Mouse (Mus musculus): ENCODE data around the gene Ccnd1.
A peak's percentile ranks its signal among the peaks of the same experiment; 100 is the strongest.

The Ccnd1 gene

GRCm38 (mm10) chr7:144938661-144939343 lies 923 bp downstream of the Ccnd1 start:
- no peak for DNase-seq (ENCODE audit: low spot score)

DNA sequence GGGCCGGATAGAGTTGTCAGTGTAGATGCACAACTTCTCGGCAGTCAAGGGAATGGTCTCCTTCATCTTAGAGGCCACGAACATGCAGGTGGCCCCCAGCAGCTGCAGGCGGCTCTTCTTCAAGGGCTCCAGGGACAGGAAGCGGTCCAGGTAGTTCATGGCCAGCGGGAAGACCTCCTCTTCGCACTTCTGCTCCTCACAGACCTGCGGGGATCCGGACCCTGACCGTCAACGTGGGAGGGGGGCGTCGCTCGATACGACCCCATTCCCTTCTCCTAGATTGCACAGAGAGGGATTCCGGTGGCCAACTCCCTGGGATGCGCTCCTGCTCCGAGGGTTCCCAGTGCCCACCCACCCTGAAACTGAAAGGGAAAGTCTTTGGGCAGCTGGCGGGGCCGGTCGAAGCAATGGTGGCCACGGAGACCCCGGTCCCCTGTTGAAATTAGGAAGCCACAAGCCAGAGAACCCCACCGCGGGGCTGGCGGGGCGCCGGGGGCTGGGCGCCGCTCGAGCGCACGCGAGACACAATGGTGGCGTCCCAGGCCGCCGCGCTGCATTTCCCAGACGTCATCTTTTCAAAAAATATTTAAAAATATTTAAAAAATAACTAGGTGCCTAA lies 1.7 kb downstream of the Ccnd1 start:
- DNase-seq (ENCODE audit: low spot score): peak; percentile 36

- DNase-seq (ENCODE audit: low spot score): peak; percentile 92
Observed at GRCm38 (mm10) chr7:144937490-144937889, 2.2 kb downstream of the Ccnd1 start.

DNA sequence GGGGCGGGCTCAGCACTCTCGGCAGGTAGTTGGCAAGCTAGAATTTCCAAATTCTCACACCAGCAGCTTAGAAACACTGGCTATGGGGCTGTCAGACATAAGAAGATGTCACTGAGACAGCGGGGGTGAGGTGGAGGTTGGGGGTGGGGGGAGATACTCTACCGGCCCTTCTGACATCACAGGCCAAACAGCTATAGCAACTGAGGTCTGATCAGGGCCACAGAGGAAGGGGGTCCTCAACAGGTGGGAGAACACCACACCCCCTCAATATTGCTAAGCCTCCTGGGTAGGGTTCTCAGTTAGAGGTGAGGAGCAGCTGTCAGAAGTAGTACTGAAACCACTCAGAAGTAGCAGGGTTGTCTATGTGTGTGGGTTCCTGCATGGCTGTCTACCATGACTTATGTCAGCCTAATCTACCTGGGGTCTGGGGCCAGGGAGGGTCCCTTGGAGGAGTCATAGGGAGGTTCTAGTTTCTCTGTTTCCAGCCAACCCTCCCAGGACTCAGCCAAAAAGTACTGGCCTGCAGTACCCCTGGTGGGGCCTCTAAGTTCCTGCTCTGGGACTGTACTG lies 3.3 kb downstream of the Ccnd1 start:
- DNase-seq (ENCODE audit: low spot score): no peak

- no peak for DNase-seq (ENCODE audit: low spot score)
Observed at GRCm38 (mm10) chr7:144935563-144935962, 4.2 kb downstream of the Ccnd1 start.

- no peak for DNase-seq (ENCODE audit: low spot score)
Observed at GRCm38 (mm10) chr7:144934901-144935300, 4.8 kb downstream of the Ccnd1 start.

DNA sequence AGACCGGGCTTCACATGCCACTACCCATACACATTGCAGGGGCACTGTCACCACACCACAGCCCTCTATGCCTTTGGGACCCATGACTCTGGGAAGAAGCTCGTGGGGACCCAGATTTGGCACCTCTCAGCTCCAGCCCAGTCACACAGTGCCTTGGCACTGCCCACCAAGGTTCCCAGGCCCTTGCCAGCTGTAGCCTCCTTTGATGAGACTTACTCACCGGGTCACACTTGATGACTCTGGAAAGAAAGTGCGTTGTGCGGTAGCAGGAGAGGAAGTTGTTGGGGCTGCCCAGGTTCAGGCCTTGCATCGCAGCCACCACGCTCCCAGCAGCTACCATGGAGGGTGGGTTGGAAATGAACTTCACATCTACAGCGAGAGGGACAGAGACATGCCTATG lies 5.9 kb downstream of the Ccnd1 start:
- DNase-seq (ENCODE audit: low spot score): no peak

DNA sequence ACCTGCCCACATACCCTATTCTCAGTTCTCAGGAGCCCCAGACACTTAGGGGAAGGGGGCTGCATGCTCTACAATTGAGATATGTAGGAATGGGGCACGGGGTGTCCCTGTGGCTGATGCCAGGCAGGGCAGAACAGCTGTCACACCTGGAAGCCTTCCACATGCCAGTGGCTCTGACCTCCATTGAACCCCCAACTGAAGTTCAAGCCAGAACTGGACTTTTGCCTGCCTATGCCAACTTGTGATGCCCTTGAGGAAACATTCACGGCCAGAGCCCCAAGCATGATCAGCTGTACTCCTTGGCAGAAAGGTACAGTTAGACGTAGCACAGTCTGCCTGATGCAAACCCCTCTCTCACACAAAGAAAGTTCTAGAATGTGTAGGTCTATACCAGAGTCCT lies 6.4 kb downstream of the Ccnd1 start:
- DNase-seq (ENCODE audit: low spot score): no peak

DNA sequence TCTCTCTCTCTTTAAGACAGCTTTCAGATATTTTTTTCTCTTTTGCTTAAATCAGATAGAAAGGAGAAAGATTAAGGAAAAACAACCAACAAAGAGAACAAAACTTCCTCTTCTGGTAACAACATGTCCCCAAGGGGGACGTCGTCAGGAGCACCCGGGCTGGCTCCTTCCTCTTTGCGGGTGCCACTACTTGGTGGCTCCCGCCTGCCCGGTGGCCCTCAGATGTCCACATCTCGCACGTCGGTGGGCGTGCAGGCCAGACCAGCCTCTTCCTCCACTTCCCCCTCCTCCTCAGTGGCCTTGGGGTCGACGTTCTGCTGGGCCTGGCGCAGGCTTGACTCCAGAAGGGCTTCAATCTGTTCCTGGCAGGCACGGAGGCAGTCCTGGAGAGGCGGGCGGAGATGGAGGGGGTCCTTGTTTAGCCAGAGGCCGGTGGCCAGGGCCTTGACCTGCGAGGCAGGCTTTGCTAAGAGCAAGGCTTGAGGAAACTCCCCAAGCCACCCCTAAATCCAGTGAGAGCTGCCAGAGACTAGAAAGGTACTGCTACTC lies 7.3 kb downstream of the Ccnd1 start:
- no peak for DNase-seq (ENCODE audit: low spot score)

DNA sequence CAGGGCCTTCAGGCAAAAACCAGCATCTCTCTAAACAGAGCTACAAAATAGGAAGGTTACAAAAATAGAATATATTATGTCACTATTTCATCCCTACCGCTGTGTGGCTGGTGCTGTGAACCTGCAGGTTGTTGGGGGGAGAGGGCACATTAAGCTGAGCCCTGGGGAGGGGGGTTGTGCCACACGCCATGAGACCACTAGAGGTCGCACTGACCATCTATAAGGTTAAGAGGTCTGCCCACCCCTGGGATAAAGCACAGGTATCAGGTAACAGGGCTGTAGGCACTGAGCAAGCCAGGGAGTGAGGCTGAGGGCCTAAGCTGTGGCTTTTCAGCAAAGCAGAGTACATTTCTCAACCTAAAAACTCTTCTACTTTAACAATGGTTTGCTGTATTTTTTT lies 7.9 kb downstream of the Ccnd1 start:
- no peak for DNase-seq (ENCODE audit: low spot score)

GRCm38 (mm10) chr7:144929931-144930330 lies 9.8 kb downstream of the Ccnd1 start:
- no peak for DNase-seq (ENCODE audit: low spot score)

- no peak for DNase-seq (ENCODE audit: low spot score)
Observed at GRCm38 (mm10) chr7:144929506-144929905, 10.2 kb downstream of the Ccnd1 start.

DNA sequence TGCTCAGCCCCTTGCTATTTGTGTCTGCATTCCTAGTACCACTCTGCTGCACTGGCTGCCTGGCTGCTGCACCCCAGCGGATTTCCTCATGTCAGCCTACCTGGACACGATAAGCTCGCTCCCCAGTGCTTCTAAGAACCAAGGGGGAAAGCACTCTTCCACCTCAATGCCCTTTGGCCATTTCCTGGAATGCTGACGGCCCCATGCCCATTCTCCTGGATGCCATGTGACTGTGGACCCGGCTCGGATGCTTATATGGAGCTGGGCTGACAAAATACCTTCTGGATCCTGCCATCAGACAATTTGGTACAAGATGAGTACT lies 10.9 kb downstream of the Ccnd1 start:
- no peak for DNase-seq (ENCODE audit: low spot score)

DNA sequence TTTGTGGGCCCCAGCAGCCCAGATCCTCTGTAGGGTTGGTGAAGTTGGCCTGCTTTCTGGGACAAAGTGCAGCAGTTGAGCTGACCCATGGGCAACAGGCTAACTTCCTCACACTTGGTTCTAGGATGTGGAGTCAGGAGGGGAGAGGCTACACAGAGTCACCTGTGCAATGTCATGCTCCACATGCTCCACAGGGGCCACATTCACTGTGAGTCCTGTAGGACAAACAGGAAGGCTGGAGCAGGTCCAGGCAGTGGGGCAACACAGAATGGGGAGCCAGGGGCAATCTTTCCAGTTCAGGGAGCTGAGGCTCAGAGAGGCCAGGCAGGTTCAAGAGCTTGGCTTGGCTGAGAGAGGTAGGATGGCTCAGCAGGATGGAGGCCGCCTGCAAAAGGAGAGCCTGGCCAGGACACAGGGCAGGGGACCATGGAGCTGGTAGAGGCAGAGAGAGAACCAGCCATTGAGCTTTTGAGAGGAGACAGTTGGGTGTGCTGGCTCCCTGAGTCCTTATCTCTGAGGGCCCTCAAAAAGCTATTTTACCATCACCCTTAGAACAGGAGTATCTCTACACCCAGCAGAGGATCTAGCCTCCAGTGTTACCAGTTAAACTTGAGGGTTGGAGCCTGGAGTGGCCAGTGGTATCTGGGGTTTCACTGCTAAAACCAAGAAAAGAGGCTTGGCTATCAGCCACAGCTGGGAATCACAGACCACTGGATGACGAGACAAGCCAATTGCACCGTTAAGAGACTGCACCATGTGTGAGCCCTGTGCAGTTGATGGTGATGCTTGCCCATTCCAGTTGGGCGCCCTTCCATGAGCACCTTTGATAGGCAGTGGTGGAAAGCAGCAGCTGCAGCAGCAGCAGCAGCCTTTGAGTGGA lies 11.5 kb downstream of the Ccnd1 start:
- no peak for DNase-seq (ENCODE audit: low spot score)

DNA sequence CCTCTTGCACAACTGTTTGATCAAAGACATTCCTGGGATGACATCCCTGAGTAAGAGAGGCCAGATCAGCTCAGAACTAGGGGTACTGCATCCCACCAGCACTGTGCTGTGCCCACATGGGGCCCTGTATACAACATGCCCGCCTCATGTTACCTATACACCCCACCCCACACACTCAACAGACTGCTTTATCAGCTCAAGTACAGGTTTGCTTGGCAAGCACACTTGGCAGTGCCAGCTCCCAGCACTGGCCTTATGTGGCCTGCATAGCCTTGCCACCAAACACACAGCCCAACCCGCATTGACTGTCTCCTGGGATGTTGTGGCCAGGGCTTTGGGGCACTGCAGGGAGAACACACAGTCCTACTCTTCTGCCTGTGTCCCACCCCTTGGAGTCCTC lies 12.1 kb downstream of the Ccnd1 start:
- DNase-seq (ENCODE audit: low spot score): no peak

GRCm38 (mm10) chr7:144918823-144919222 lies 20.9 kb downstream of the Ccnd1 start:
- no peak for DNase-seq (ENCODE audit: low spot score)

GRCm38 (mm10) chr7:144914948-144915750 lies 24.6 kb downstream of the Ccnd1 start, which contains the start of gene LTO1:
Gene LTO1, plus strand, starts transcription at chr7:144915100.
- DNase-seq (ENCODE audit: low spot score): peak; percentile 82

DNA sequence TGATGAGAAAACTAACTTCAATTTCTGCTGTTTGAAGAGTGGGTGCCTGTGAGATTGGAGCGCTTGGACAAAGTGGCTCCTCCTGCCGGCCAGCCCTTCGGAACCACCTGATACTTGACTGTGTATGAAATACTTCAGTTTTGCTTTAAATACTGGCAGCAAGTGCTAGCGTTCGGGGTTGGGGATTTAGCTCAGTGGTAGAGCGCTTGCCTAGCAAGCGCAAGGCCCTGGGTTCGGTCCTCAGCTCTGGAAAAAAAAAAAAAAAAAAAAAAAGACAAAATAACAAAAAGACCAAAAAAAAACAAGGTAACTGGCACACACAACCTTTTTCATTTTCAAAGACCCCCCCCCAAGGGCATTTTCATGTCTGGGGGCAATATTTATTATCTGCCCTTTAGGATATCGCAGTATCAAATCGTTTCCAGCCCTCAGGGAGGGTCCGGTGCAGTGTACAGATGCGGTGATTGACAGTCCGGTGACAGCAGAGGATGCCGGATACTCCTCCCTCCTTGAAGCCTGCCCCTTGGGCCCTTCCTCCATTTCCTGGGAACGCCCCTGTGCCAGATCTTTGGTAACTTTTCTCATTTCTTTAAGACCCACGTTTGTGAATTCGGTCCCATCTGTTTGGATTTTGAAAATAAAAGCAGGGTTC lies 25.3 kb downstream of the Ccnd1 start:
- DNase-seq (ENCODE audit: low spot score): no peak

- DNase-seq (ENCODE audit: low spot score): no peak
Observed at GRCm38 (mm10) chr7:144912897-144913296, 26.8 kb downstream of the Ccnd1 start.

GRCm38 (mm10) chr7:144911121-144911520 lies 28.6 kb downstream of the Ccnd1 start:
- DNase-seq (ENCODE audit: low spot score): no peak

DNA sequence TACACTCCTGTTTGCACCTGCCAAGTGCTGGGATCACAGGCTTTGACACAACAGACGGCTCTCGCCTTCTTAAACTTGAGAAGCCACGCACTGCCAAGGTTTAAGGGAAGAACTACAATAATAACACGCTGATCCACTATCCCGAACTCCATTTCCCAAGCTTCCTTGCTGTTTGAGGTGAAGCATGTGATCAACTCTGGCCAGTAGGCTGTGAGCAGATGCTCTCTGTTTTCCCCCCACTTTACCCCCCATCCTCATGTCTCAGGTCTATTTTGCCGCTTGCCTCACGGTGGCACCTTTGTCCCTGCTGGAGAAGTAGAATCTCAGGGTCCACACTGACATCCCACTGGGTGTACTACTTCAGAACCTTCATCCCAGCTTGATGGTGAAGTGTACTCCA lies 31.0 kb downstream of the Ccnd1 start:
- DNase-seq (ENCODE audit: low spot score): no peak

Measured in urinary bladder, postnatal 25 days (tissue).